Mouse (Mus musculus) small intestine, adult 2 months (tissue): ENCODE results near the gene Pja2. TPM values are rescaled to one million over a fixed set of nuclear protein-coding genes. Genes with fewer than 3 reads are reported as not detected.
A peak's percentile ranks its signal among the peaks of the same experiment; 100 is the strongest.
"Not testable (repeated sequence)": the region's sequence is repeated elsewhere in the genome, so short reads cannot be mapped to it uniquely, and the experiment has no call there.

ENCODE experiments used
- H3K27ac ChIP-seq: fragments of 200-500 bp; 2 replicates; pipeline ENCODE4 v1.5.1; 2012; ENCODE audit warnings: low read depth, low read length, control low read depth, inconsistent platforms; ENCODE audit not compliant: insufficient read depth
- H3K27me3 ChIP-seq: fragments of 200-500 bp; 2 replicates; pipeline ENCODE4 v1.6.1; 2012; ENCODE audit warnings: mild to moderate bottlenecking, moderate library complexity, low read length, inconsistent platforms; ENCODE audit not compliant: control insufficient read depth, insufficient read depth
- H3K36me3 ChIP-seq: fragments of 200-500 bp; 2 replicates; pipeline ENCODE4 v1.6.1; 2012; ENCODE audit warnings: mild to moderate bottlenecking, low read length, control low read depth, inconsistent platforms; ENCODE audit not compliant: control insufficient read depth, insufficient read depth
- H3K4me1 ChIP-seq: fragments of 200-500 bp; 2 replicates; pipeline ENCODE4 v1.6.1; 2012; ENCODE audit warnings: low read length, inconsistent platforms, mixed read lengths; ENCODE audit not compliant: control insufficient read depth, insufficient read depth, insufficient read length
- H3K4me3 ChIP-seq: fragments of 200-500 bp; 2 replicates; pipeline ENCODE4 v1.5.1; 2012; ENCODE audit warnings: low read depth, mild to moderate bottlenecking, control low read depth, inconsistent platforms, low read length, moderate library complexity
- CTCF ChIP-seq: fragments of 200-500 bp; IDR thresholded peaks from 2 replicates; pipeline ENCODE4 v1.5.1; 2012; ENCODE audit warnings: low read depth, mild to moderate bottlenecking, control low read depth, inconsistent platforms, low read length, moderate library complexity, mixed read lengths; ENCODE audit not compliant: insufficient replicate concordance, insufficient read length; ENCODE audit errors: extremely low read depth
- POLR2A ChIP-seq: fragments of 200-500 bp; IDR thresholded peaks from 2 replicates; pipeline ENCODE4 v1.6.1; 2012; ENCODE audit warnings: low read depth, mild to moderate bottlenecking, control low read depth, inconsistent platforms, low read length, moderate library complexity
- WGBS: fragments of 180-500 bp; shearing (Covaris S2); methylation state at CpG from one replicate; pipeline ENCODE4 v1.1.7; 2018; 5-methylcytosine and 5-hydroxymethylcytosine counted together
- polyA plus RNA-seq: library from polyadenylated mRNA; depleted of rRNA; stranded (reverse); fragments of >200 nt; gene quantifications from 2 replicates; pipeline ENCODE4 v1.2.3, GENCODE M21; 2012

The Pja2 gene
- polyA plus RNA-seq, 1 experiment = 6.4 TPM

DNA sequence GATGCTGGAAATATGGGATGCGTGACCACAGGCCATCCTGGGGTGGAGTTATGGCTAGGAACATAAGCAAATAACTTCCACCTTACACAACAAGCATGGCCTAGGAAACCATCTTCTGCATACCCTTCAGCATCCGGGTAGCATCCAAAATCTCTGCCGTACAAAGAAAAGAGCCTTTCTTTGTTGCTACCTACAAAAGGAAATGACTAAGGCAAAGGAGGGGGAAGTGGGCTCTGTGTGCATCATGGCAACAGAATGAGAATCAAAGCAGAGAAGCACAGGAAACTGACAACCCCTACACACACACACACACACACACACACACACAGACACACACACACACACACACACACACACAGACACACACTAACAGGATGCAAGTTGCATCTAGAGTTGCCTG is 83.5 kb downstream of the Pja2 start:
- peaks cover 7% of the 10 kb centered on the region; the same call in 1 of the 2 replicates for H3K4me1 ChIP-seq
- H3K4me3 ChIP-seq = no peak overlapping the region
- WGBS = 82% methylated on average over 3 of the region's 3 CpGs
- no peaks in the 10 kb centered on the region for H3K36me3 ChIP-seq
- no peaks in the 10 kb centered on the region for H3K27me3 ChIP-seq
- TF ChIP-seq CTCF = no peak
- no peak for TF ChIP-seq POLR2A
- H3K27ac ChIP-seq = no peak overlapping the region

DNA sequence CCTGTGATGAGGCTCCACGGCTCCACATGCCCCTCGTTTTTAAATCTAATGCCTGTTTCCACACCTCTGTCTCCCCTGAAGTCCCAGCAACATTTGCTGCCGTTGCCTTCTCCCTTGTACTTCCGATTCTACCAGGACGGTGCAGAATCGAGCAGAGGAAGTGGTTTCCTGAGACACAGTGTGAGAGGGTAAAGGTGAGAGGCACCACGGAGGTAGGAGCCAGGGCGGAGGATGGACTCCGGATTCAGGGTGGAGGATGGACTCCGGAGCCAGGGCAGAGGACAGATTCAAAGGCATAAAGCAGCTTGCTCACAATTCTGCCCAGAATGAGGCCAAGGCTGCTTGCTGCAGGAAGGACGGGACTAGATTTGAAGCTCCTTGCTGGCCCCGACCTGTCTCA is 88.8 kb downstream of the Pja2 start:
- WGBS = 26% methylated on average over 12 of the region's 12 CpGs
- peak overlapping the region; percentile 84 for H3K27ac ChIP-seq
- no peaks in the 10 kb centered on the region for H3K27me3 ChIP-seq
- H3K36me3 ChIP-seq = no peaks in the 10 kb centered on the region
- peaks cover 18% of the 10 kb centered on the region; the same call in 1 of the 2 replicates for H3K4me1 ChIP-seq
- TF ChIP-seq POLR2A (no peak; the same call in 1 of the 2 replicates), CTCF (no peak)
- peak overlapping the region; percentile 5; the same call in 1 of the 2 replicates for H3K4me3 ChIP-seq

DNA sequence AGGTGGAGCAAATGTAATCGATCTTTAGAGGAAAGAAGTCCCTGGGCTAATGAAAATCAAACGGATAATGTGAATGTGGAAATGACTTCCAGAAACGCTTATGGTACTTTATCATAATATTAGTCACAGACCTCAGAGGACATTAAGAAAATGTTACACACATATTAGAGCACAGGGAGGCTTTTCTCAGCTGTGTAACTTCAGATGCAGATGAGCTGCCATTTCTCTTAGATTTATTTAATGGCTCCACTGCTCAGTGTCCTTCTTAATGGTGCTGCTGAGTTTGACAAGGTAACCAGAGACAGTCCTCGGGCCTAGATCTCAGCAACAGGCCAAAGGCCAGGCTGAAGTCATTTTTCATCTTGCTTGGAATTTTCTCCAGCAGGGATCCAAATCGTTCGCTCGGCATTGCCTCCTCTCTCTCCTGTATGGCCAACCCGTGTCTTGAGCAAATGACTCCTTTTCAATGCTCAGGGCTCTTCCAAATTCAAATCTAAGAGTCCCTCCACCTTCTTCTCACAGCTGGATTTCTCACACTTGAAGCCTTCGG is 89.3 kb downstream of the Pja2 start:
- 72% methylated on average over 9 of the region's 9 CpGs for WGBS
- Histone ChIP-seq H3K4me3 (peak overlapping the region; percentile 5; the same call in 1 of the 2 replicates), H3K27me3 (no peaks in the 10 kb centered on the region), H3K36me3 (no peaks in the 10 kb centered on the region), H3K4me1 (peaks cover 18% of the 10 kb centered on the region; the same call in 1 of the 2 replicates), H3K27ac (peak overlapping the region; percentile 84)
- no peak for TF ChIP-seq POLR2A
- TF ChIP-seq CTCF = no peak

DNA sequence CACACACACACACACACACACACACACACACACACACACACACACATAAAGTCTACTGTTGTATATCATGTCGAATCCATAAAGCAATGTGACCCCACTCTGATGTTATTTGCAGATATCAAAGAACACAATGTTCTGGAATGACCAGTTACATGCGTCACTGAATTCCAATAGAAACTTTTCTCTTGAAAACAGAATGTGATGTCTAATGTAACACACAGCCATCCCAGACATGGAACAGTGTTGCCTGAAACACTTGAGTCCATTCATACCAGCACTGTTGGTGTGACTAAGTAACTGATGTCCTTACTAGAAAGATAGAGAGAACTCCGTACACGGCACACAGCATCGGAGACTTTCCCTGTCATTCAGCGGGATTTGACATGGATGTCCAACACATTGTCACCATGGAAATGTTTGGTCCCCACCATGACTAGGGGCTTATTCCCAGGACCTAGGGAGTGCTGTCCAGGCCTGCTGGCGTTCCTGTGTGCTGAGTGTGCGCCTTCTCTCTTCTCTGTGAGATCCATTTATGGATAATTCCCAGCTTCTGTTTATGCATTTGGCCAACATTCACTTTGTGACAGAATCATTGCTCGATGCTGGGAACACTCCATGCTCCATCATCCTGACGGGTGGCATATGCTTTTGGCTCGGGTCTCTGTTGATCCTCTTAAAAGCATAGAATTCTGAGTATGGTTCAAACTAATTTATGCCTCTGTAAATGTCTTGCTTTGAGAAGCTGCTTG is 90.0 kb downstream of the Pja2 start:
- H3K27ac ChIP-seq = no peak overlapping the region
- WGBS = 77% methylated on average over 11 of the region's 11 CpGs
- peaks cover 18% of the 10 kb centered on the region; the same call in 1 of the 2 replicates for H3K4me1 ChIP-seq

DNA sequence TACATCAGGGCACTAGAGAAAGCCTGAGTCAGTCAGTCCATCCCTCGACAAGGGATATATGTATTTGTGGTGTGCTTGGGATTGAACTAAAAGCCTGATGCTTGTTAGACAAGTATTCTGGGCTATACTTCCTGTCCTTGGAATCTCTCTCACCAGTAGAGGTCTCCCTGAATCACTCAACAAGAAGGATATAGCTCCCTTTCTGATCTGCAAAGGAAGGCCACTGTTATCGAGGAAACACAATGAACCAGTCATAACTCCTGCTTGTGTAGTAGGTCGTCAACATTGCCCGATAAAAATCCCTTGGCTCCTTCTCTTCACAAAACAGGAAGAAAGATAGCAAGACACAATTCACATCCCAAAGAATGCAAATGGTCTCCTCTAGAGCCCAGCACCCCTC is 99.6 kb downstream of the Pja2 start:
- no peaks in the 10 kb centered on the region; the same call in 1 of the 2 replicates for H3K27me3 ChIP-seq
- H3K4me3 ChIP-seq = no peak overlapping the region
- 31% methylated on average over 4 of the region's 4 CpGs for WGBS
- no peaks in the 10 kb centered on the region for H3K4me1 ChIP-seq
- H3K36me3 ChIP-seq = no peaks in the 10 kb centered on the region
- H3K27ac ChIP-seq = no peak overlapping the region
- TF ChIP-seq CTCF (no peak), POLR2A (no peak)

More for the DNA sequence above, 90.0 kb downstream of the Pja2 start:
- TF ChIP-seq CTCF (no peak), POLR2A (no peak)
- Histone ChIP-seq H3K4me3 (no peak overlapping the region), H3K36me3 (no peaks in the 10 kb centered on the region), H3K27me3 (no peaks in the 10 kb centered on the region)

DNA sequence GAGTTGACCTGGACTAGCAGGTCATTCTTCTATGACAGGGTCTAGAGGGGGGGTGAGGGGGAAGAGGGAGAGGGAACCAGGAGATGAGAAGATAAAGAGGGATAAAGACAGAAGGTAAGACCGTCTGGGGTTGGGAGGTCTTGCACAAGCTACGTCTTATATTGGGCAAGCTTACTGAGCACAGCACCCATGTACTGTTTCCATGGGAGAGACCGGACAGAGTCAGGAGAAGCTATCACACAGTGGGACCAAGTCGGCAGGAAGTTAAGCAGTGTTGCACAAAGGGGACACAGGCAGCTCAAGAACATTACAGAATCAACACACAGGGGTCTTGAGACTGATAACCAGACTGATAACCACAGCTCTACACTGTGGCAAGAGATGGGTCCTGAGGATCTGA is 100.1 kb downstream of the Pja2 start:
- H3K27me3 ChIP-seq, H3K36me3 ChIP-seq, H3K27ac ChIP-seq, H3K4me1 ChIP-seq, H3K4me3 ChIP-seq: not testable (repeated sequence)
- WGBS = 92% methylated on average over 4 of the region's 4 CpGs

DNA sequence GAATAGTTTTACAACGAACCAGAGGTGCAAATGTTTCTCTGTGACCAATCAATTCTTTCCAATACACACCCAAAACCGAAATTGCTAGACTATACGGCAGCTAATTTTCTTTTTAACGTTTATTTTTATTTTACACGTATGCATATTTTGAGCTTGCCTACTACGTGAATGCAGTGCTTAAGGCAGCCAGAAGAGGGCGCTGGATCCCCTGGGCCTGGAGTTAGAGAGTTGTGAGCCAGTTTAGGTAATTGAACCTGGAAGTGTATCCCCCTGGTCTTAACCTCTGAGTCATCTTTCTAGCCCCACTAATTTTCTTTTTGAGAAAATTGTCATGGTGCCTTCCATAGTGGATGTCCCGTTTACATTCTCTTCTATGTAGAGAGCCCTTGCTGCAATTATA is 100.5 kb downstream of the Pja2 start:
- Histone ChIP-seq H3K4me1 (no peaks in the 10 kb centered on the region), H3K27me3 (no peaks in the 10 kb centered on the region; the same call in 1 of the 2 replicates), H3K4me3 (no peak overlapping the region), H3K36me3 (no peaks in the 10 kb centered on the region), H3K27ac (no peak overlapping the region)
- 77% methylated on average over 8 of the region's 8 CpGs for WGBS
- TF ChIP-seq POLR2A (no peak), CTCF (peak; percentile 65; the same call in 1 of the 2 replicates)
